Mouse (Mus musculus): ENCODE data around the gene Prr23a1. TPM values are rescaled to one million over a fixed set of nuclear protein-coding genes. Genes with fewer than 3 reads are reported as not detected.
A peak's percentile ranks its signal among the peaks of the same experiment; 100 is the strongest.

The Prr23a1 gene
- not detected for total RNA-seq (2021)
- long read RNA-seq = 0 reads

GRCm38 (mm10) chr9:98842117-98842516 lies at the start of gene Prr23a1:
TSS of gene Prr23a1 (plus strand) at chr9:98842503.
- DNase-seq (ENCODE audit: low spot score in 2 of 2) = no peak

- DNase-seq (ENCODE audit: low spot score in 2 of 2) = no peak
These were observed 43.3 kb upstream of the Prr23a1 start for GRCm38 (mm10) chr9:98799021-98799420.

- no peak for DNase-seq (ENCODE audit: low spot score in 2 of 2)
These were observed 38.3 kb upstream of the Prr23a1 start for GRCm38 (mm10) chr9:98803971-98804370.

- no peak for DNase-seq (ENCODE audit: low spot score in 2 of 2)
These were observed 36.8 kb upstream of the Prr23a1 start for GRCm38 (mm10) chr9:98805511-98805910.

- peak; percentile 19 to 60 for DNase-seq (ENCODE audit: low spot score in 2 of 2)
These were observed 36.4 kb upstream of the Prr23a1 start for GRCm38 (mm10) chr9:98805934-98806333.

GRCm38 (mm10) chr9:98807631-98808030 lies 34.7 kb upstream of the Prr23a1 start:
- DNase-seq (ENCODE audit: low spot score in 2 of 2) = no peak

- DNase-seq (ENCODE audit: low spot score in 2 of 2) = peak in 1 of 2 experiments; percentile 63
These were observed 32.8 kb upstream of the Prr23a1 start for GRCm38 (mm10) chr9:98809526-98809925.

GRCm38 (mm10) chr9:98816066-98816465 lies 26.2 kb upstream of the Prr23a1 start:
- no peak for DNase-seq (ENCODE audit: low spot score in 2 of 2)

- no peak for DNase-seq (ENCODE audit: low spot score in 2 of 2)
These were observed 24.7 kb upstream of the Prr23a1 start for GRCm38 (mm10) chr9:98817592-98817991.

- no peak for DNase-seq (ENCODE audit: low spot score in 2 of 2)
These were observed 23.3 kb upstream of the Prr23a1 start for GRCm38 (mm10) chr9:98818971-98819370.

GRCm38 (mm10) chr9:98819481-98819880 lies 22.8 kb upstream of the Prr23a1 start:
- DNase-seq (ENCODE audit: low spot score in 2 of 2) = no peak

GRCm38 (mm10) chr9:98820461-98820860 lies 21.8 kb upstream of the Prr23a1 start:
- DNase-seq (ENCODE audit: low spot score in 2 of 2) = no peak

- DNase-seq (ENCODE audit: low spot score in 2 of 2) = no peak
These were observed 21.2 kb upstream of the Prr23a1 start for GRCm38 (mm10) chr9:98821067-98821466.

GRCm38 (mm10) chr9:98823805-98824204 lies 18.5 kb upstream of the Prr23a1 start:
- no peak for DNase-seq (ENCODE audit: low spot score in 2 of 2)

GRCm38 (mm10) chr9:98829508-98829907 lies 12.8 kb upstream of the Prr23a1 start:
- DNase-seq (ENCODE audit: low spot score in 2 of 2) = no peak

GRCm38 (mm10) chr9:98837537-98838074 lies 4.7 kb upstream of the Prr23a1 start:
- no peak for DNase-seq (ENCODE audit: low spot score in 2 of 2)

- no peak for DNase-seq (ENCODE audit: low spot score in 2 of 2)
These were observed 13.9 kb downstream of the Prr23a1 start, which contains the start of gene Prr23a2 for GRCm38 (mm10) chr9:98856210-98856609. TSS of gene Prr23a2 (plus strand) at chr9:98856494.

- no peak for DNase-seq (ENCODE audit: low spot score in 2 of 2)
These were observed 21.2 kb downstream of the Prr23a1 start for GRCm38 (mm10) chr9:98863463-98863862.

GRCm38 (mm10) chr9:98864571-98864970 lies 22.3 kb downstream of the Prr23a1 start, which contains the start of gene Prr23a3:
TSS of gene Prr23a3 (plus strand) at chr9:98864767.
- no peak for DNase-seq (ENCODE audit: low spot score in 2 of 2)

Measured in layer of hippocampus, adult 18-20 months (tissue).